Mouse (Mus musculus): ENCODE data around the gene Fcgrt.
"Not testable (repeated sequence)": the region's sequence is repeated elsewhere in the genome, so short reads cannot be mapped to it uniquely, and the experiment has no call there.

Fcgrt gene

GRCm38 (mm10) chr7:45129776-45130512 lies 26.3 kb upstream of the Fcgrt start:
- no peak for DNase-seq (ENCODE audit: low spot score)

- DNase-seq (ENCODE audit: low spot score): no peak
Measured at GRCm38 (mm10) chr7:45129318-45129717, 25.7 kb upstream of the Fcgrt start.

GRCm38 (mm10) chr7:45128624-45129246 lies 25.1 kb upstream of the Fcgrt start, which contains the start of gene Rpl13a:
Gene Rpl13a, minus strand, starts transcription at chr7:45128761.
- DNase-seq (ENCODE audit: low spot score): peak; percentile 88

- DNase-seq (ENCODE audit: low spot score): no peak
Measured at GRCm38 (mm10) chr7:45127700-45128224, 24.1 kb upstream of the Fcgrt start.

- DNase-seq (ENCODE audit: low spot score): no peak
Measured at GRCm38 (mm10) chr7:45126844-45127699, 23.4 kb upstream of the Fcgrt start.

- no peak for DNase-seq (ENCODE audit: low spot score)
Measured at GRCm38 (mm10) chr7:45126147-45126843, 22.6 kb upstream of the Fcgrt start.

- not testable (repeated sequence) for DNase-seq (ENCODE audit: low spot score)
Measured at GRCm38 (mm10) chr7:45125649-45126048, 22.0 kb upstream of the Fcgrt start.

- DNase-seq (ENCODE audit: low spot score): no peak
Measured at GRCm38 (mm10) chr7:45125144-45125600, 21.5 kb upstream of the Fcgrt start.

- DNase-seq (ENCODE audit: low spot score): peak; percentile 98
Measured at GRCm38 (mm10) chr7:45124224-45125143, 20.8 kb upstream of the Fcgrt start, which contains the start of gene Rps11. Gene Rps11, minus strand, starts transcription at chr7:45124439.

GRCm38 (mm10) chr7:45123186-45123570 lies 19.5 kb upstream of the Fcgrt start:
- DNase-seq (ENCODE audit: low spot score): no peak

- DNase-seq (ENCODE audit: low spot score): no peak
Measured at GRCm38 (mm10) chr7:45122561-45123185, 19.0 kb upstream of the Fcgrt start.

GRCm38 (mm10) chr7:45121966-45122365 lies 18.3 kb upstream of the Fcgrt start:
- DNase-seq (ENCODE audit: low spot score): no peak

GRCm38 (mm10) chr7:45121404-45121803 lies 17.8 kb upstream of the Fcgrt start:
- no peak for DNase-seq (ENCODE audit: low spot score)

GRCm38 (mm10) chr7:45119780-45120709 lies 16.4 kb upstream of the Fcgrt start:
- DNase-seq (ENCODE audit: low spot score): no peak

- DNase-seq (ENCODE audit: low spot score): no peak
Measured at GRCm38 (mm10) chr7:45118336-45118735, 14.7 kb upstream of the Fcgrt start.

- DNase-seq (ENCODE audit: low spot score): no peak
Measured at GRCm38 (mm10) chr7:45117566-45117965, 13.9 kb upstream of the Fcgrt start.

GRCm38 (mm10) chr7:45113476-45113875 lies 9.8 kb upstream of the Fcgrt start:
- no peak for DNase-seq (ENCODE audit: low spot score)

- DNase-seq (ENCODE audit: low spot score): no peak
Measured at GRCm38 (mm10) chr7:45112529-45112928, 8.9 kb upstream of the Fcgrt start.

GRCm38 (mm10) chr7:45111940-45112339 lies 8.3 kb upstream of the Fcgrt start:
- no peak for DNase-seq (ENCODE audit: low spot score)

Data from urinary bladder, postnatal 10 days (tissue).